Mouse (Mus musculus) left cerebral cortex, postnatal 14 days (tissue): ENCODE data around the gene Cox8a. TPM values are rescaled to one million over a fixed set of nuclear protein-coding genes. Genes with fewer than 3 reads are reported as not detected.

Source experiments
- DNase-seq, 2 experiments: peaks; one replicate each; pipeline ENCODE4 v3.0.0; 2021 to 2022; ENCODE audit warnings: low spot score in 2 of 2, mixed read lengths in 1 of 2
- intact Hi-C: fragments of 180-260 bp; cut with DNase I; formaldehyde crosslinking; loops from one replicate; pipeline ENCODE4 v1.15.1; 2025
- long read RNA-seq, 2 experiments: library from polyadenylated mRNA; stranded (forward); transcript quantifications; one replicate each; pipeline ENCODE4 v2.0.0; 2021
- total RNA-seq, 2 experiments: library from RNA; stranded (reverse); gene quantifications; 2 replicates each; pipeline ENCODE4 v1.2.3; 2021

The Cox8a gene
- total RNA-seq, result 1,000 to 10,000 TPM; 1,118 to 1,183 TPM
- long read RNA-seq, experiment 1, transcript Cox8a-201 (2 exons, 550 nt), result major isoform, 988 of 1,004 reads
- long read RNA-seq, experiment 1, partial matches to known transcripts, result 15 of 1,004 reads
- long read RNA-seq, experiment 1, other reads (novel, unspliced or antisense), result 1 of 1,004 reads
- long read RNA-seq, experiment 2, transcript Cox8a-201 (2 exons, 550 nt), result major isoform, 803 of 815 reads
- long read RNA-seq, experiment 2, partial matches to known transcripts, result 10 of 815 reads
- long read RNA-seq, experiment 2, other reads (novel, unspliced or antisense), result 2 of 815 reads

DNA sequence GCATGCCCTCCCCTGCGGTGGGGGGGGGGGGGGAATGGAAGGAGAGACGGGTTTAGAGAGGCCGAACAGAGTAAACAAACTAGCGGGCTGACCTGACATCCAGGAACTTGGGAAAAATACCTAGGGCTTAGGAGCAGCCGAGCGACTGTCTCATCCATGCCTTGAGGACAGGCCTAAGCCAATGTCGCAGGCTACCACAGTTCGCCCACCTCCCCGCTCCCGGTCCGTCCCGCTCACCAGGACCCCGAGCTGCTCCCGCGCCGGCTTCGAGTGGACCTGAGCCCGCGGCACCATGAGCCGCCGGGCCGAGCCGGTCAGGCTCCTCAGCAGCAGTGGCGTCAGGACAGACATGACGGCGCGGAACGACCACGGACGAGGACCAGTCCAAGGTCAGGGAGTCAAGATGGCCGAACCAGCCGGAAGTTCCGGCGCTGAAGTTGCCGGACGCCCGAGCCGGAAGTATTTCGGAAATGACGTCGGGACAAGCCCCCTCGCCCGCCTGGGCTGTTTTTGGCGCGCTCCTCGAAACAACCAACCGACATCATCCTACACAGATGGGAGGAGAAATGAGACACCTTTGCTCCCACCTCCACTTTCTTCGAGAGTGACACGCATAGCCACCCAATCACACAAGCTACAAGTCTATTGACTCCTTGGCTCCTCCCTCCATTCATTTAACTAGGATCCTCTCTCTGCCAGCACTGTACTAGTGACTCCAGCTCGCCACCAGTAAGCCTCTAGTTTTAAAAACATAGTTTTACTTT is at the start of gene Cox8a:
TSS of gene Cox8a (minus strand) at position 455 of the 764 bp plus-strand sequence.
- intact Hi-C loops, result no loop called here
- peak; percentile 96 to 97 for DNase-seq

DNA sequence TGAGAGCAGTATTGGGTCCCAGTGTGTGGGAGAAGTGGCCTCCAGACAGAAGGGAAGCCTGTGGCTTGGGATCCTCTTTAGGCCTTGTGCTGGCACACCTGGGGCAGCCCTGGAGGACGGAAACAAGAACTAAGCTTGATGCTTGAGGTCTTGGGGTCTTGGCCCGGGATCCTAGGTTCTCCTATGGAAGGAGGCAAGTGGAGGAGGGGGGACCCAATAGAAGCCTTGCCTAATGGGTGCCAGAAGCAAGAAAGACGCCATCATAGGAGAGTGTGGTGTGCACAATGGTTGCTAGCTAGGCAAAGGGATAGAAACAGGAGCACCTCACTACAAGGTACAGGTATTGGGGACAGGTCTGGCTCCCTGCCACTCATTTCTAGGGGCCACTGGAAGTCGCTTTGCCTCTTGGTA is 49.0 kb upstream of the Cox8a start:
- no peak for DNase-seq
- intact Hi-C loops, result loop anchor here (5.0 kb wide), 1 partner anchor 76 kb away; the partner anchor contains the start of gene Mark2

DNA sequence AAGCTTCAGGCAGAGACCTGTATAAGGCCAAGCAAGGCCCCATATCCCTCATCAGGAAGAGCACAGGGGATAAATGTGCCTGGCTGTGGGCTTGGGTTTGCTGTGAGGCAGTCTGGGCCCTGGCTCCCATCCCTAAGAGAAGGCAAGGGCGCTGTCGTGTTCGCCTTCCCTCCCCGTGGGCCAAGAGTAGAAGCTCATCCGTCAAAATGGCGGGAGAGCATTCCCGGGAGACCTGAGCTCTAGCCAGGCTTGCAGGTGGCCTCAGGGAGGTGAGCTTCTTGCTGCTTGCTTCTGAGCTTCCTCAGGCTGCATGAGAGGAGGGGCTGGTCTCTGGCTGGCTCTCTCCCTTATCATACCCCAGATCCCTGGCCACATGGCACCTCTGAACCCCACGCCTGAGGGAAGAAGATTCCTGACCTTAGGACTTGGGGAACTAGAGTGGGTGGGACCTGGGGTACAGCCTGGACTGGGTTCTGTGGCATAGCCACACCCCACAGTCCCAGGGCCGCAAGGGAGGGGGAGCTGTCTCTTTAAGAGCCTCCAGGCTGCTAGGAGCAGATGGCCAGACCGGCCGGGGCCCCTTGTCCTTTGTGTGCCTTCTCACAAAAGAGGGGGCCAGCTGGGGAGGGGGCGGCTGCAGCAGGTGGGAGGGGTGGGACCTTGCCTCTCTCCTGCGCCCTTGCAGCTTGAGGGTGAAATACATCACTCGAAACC is 48.2 kb upstream of the Cox8a start:
- intact Hi-C loops, result loop anchor here (5.0 kb wide), 1 partner anchor 77 kb away; the partner anchor contains the start of gene Mark2
- no peak for DNase-seq

DNA sequence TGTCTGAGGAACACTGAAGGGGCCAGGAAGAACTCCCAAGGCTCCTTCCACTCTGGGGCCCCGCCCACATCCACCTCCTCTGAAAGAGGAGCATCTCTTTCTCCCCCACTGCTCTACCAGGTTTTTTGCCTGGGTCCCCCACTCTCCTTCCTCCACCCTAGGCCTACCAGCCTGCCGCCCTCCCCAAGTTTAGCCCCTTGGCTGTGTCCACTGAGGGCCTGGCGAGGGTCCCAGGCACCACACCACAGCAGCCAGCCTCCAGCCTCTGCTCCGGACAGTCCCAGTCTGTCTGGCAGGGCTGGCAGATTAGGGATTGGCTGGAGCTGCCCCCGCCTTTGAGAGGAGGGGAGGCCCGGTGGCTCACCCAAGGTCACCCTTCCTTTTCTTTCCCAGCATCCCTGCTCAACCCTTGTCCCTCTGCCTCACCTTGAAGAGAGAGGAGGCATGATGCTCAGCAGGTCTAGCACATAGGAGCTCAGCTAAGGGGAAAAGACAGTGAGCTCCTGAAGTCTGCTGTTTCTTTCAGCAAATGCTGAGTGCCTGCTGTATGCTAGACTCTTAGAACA is 47.4 kb upstream of the Cox8a start:
- peak in 1 of 2 experiments; percentile 19 for DNase-seq

DNA sequence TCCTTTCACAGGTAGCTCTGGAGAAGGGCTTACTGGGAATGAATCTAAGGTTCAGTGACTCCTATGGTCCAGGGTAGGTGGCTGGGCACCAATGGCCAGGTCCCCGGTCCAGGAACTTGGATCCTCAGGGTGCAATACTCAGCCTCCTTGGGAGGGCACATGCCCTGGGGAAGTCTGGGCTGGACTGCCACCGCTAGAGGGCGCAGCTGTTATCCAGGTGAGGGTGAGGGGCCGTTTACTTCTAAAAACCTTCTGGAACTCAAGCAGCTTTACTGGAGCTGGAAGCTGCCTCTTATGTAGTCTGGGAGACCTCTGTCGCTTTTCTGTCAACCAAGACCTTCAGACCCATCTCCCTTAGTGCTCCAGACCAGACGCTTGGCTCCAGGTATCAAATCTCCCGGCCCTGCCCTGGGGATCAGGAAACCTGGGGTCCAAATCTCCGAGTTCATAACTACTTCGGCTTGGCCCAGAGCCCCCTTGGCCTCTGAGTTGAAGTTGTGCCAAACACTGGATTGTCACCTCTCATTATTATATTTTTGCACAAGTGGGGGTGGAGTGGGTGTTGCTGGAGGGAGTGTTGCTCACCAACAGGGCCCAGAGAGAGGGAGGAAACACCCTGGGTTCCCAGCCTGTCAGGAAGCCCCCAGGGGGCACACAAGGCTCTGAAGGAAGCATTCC is 46.8 kb upstream of the Cox8a start:
- intact Hi-C loops, result no loop called here
- peak in 1 of 2 experiments; percentile 79 for DNase-seq

More for the DNA sequence above, 47.4 kb upstream of the Cox8a start:
- intact Hi-C loops, result loop anchor here (5.0 kb wide), 1 partner anchor 77 kb away; the partner anchor contains the start of gene Mark2

DNA sequence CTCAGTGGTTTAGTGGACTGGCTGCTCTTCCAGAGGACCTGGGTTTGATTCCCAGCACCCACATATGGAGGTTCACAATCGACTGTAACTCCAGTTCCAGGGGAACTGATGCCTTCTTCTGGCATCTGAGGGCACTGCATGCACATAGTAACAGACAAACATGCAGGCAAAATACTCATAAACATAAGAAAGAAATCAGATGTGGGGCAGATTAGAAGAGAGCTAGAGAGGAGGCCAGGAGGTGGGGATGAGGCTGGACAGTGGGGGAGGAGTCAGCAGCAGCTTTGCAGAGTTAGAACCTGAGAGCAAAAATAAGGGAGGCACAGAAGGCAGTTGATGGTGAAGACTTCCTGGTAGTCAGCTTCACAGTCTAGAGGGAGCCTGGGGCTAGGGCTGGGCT is 45.2 kb upstream of the Cox8a start:
- intact Hi-C loops, result no loop called here
- DNase-seq, result no peak

DNA sequence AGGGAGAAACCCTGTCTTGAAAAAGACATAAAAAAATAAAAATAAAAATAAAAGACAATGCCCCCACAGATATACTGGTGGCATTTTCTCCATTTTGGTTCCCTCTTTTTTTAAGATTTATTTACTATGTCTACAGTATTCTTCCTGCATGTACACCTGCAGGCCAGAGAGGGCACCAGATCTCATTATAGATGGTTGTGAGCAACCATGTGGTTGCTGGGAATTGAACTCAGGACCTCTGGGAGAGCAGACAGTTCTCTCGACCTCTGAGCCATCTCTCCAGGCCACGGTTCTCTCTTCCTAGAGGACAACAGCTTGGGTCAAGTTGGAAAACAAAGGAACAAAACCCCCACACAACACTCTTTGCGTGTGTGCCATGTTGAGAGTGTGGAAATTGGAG is 44.5 kb upstream of the Cox8a start:
- intact Hi-C loops, result no loop called here
- DNase-seq, result no peak

DNA sequence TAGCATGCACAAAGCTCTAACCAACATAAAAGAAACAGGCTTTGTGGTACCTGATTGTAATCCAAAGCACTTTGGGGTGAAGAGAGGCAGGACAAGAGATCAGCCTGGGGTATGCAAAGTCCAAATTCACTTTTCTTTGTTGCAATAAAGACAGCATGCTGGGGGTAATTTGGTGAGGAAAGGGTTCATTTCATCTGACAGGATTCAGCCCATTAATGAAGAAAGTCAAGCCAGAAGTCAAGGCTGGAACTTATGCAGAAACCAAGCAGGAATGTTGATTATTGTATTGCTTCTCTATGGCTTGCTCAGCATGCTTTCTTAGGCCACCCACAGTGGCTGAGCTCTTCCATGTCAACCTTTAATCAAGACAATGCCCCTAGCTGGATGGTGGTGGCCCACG is 44.1 kb upstream of the Cox8a start:
- no peak for DNase-seq
- intact Hi-C loops, result no loop called here

DNA sequence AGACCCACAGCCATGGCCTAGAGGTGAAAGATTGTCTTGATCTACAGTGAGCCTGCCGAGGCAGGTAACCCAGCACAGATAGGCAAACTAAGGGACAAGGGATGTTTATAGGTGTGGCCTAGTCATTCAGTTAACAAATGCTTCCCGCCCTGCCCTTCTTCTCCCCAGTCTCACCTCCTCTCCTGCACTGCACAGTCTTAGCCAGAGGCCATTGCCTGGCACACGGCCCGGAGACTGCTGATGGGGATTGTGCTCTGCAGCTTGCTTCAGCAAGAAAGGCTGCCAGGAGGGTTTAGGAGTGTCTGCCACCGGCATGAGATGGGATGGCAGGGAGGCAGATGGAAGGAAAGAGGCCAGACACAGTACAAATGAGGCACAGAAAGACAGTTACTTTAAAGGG is 40.5 kb upstream of the Cox8a start:
- intact Hi-C loops, result no loop called here
- no peak for DNase-seq

DNA sequence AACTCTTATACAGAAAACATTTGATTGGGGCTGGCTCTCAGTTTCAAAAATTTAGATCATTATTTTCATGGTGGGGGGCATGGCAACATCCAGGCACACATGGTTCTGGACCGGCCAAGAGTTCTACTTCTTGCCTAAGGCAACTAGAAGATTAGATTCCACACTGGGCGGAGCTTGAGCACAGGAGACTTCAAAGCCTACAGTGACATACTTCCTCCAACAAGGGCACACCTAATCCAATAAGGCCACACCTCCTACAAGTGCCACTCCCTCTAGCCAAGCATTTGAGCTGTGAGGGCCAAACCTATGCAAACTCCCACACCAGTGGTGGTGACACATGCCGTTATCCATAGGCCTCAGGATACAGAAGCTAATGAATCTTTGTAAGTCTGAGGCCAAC is 28.6 kb upstream of the Cox8a start:
- DNase-seq, result no peak
- intact Hi-C loops, result no loop called here

DNA sequence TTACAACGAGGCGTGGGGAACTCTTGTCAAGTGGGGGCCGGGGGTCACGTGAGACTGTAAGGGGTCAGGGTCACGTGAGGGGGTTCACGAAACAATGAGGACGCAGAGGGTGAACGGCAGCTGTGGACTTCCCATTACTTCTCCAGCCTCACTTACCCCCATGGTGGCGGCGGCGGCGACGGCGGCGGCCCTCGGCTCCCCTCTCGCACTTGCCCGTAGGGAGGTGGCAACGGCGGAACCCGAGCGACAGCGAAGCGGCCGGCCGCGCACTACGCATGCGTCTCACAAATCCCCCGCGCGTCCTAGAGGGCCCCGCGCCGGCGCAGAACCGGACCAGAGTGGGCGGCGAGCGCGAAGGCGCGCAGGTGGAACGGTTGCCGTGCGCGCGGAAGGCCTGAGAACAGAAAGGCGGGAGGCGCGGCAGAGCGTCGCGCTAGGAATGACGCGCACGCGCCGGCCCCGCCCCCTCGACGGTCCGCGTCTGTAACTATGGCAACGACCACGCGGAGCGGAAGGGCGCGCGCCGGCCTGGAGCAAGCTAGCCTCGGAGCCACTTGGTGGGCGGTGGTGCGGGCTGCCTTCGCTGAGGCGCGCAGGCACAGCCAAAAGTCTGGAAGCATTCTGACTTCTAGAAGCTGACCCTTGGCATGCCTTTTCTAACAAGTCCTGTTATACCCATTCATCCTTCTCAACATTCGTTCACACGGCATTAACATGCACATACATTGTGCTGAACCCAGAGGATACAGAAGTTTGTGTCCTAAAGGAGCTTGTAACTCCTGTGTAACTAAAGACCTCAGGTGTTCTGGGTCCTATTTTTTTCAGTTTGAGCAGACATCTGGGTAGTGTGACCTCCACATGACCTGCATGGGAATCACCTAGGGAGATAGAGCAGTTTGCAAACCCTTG is 23.6 kb upstream of the Cox8a start, which contains the start of gene Naa40:
TSS of gene Naa40 (minus strand) at position 402 of the 909 bp plus-strand sequence.
- intact Hi-C loops, result no loop called here
- DNase-seq, result peak; percentile 95

DNA sequence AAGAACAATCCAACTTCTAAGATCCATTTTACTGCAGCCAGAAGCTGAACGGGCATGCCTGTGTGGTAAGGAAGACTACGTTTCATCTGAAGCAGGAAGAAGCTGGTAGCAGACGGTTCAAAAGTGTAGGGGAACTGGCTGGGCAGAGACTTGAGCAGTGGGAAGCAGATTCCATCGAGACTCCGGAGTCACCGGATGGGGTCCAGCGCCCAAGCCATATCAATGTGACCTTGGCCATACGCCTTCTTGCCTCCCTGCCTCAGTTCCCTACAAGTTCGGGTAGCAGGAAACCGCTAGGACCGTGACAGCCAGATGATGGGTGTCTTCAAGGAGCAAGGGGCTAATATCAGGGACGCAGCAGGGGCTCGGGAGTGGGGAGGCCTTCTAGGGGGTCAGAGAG is 22.9 kb upstream of the Cox8a start:
- intact Hi-C loops, result no loop called here
- no peak for DNase-seq

DNA sequence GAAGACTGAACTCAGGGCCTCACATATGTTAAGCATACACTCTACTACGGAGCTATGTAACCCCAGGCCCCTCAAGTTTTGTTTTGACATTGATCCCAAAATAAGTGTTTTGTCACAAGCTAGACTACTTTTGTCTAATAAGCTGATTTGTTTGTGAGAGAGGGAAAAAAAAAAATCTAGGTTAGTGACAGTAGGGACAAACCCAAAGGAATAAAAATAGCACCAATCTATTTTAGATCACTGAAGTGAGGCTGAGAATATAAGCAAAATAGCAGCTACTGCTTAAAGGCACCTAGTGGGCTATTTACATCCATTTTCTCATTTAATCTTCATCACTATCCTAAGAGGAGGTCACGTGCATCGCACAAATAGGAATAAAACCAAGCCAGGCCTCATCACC is 22.2 kb upstream of the Cox8a start:
- DNase-seq, result no peak
- intact Hi-C loops, result loop anchor here (5.0 kb wide), 1 partner anchor 178 kb away; the partner anchor contains the start of gene 2700081O15Rik

DNA sequence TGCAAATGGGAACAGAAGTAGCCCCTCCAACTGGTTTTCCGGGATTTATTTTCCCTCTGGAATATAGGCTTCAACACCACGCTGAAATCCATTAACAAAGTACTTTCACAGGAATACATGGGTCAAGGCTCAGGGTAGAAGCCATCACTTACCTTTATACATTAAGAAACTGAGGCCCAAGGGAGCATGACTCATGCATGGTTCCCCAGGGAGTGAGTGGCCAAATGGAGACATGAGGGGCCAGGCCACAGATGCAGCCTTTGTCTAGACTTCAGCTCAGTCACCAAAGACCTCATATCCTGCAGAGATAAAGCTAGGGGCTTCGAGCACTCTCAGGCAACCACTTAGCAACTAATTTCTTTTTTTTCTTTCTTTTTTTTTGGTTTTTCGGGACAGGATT is 19.3 kb upstream of the Cox8a start:
- intact Hi-C loops, result loop anchor here (5.0 kb wide), 1 partner anchor 181 kb away; the partner anchor contains the start of gene 2700081O15Rik

DNA sequence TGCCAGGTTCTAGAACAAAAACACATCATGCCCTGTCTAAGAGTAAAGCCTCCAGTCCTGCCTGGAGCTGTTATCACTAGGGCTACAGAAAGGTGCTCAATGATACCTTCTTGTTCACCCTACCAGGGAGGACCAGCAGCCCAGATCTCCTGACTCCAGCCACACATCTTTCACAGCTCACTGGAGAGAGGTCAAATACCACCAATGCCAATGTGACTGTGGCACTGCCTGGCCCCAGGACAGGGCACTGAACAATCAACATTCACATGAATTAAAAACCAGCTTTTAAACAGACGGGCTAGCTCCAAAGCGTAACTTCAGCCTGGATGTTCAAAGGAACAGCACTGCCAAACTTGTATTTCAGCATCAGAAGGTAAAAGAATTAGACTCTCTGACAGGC is 18.6 kb upstream of the Cox8a start:
- DNase-seq, result no peak
- intact Hi-C loops, result loop anchor here (5.0 kb wide), 1 partner anchor 181 kb away; the partner anchor contains the start of gene 2700081O15Rik

More for the DNA sequence above, 19.3 kb upstream of the Cox8a start:
- no peak for DNase-seq

DNA sequence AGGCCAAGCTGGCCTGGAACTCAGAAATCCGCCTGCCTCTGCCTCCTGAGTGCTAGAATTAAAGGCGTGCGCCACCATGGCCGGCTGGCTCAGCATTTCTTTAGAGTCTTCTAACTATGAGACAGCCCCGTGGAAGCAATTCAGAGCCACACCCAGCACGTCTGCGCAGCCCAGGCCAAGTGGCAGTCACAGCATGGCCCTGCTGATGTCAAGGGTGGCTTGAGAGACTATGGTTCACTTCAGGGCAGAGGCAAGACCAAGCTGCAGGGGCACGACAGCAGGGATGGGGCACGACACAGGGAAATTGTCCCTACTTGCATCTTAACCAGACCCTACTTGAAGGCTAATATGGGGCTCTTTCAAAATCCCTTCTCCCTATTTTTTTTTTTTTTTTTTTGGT is 18.0 kb upstream of the Cox8a start:
- no peak for DNase-seq
- intact Hi-C loops, result loop anchor here (2.0 to 5.0 kb wide), 2 partner anchors 109 to 182 kb away; partner anchors contain the start of gene 2700081O15Rik

DNA sequence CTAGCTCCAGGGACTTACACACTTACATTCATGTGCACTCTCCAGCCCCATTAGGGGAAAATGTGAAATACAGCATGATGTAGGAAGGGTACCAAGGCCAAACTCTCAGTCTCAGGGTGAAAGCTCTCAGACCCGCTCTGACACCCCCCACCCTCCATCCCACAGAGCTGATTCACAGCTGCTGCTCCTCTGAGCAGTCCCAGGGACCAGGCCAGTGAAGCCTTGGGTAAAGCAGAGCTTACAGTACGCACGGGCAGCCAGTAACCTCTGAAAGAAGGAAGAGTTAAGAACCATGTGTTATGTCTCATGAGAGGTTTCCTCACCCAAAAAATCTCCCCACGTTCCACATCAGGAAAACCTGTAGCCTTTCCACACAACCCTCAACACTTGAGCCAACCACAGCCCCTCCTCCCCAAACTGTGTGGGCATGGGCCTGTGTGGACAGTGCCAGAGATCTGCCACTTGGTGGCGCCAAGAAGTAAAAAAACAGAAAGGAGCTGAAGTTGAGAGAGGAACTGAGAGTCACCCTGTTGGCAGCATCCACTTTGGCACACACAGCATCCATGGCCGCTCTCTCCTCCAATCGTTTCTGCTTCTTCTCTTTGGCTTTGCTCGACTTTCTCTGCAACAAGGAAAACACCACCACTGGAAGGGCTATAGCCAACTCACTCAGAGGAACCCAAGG is 17.3 kb upstream of the Cox8a start:
- DNase-seq, result peak; percentile 83 to 90
- intact Hi-C loops, result loop anchor here (2.0 to 5.0 kb wide), 2 partner anchors 110 to 183 kb away; partner anchors contain the start of gene 2700081O15Rik
